Mouse (Mus musculus) mesoderm, embryonic 11.5 days (tissue): ENCODE data around the gene Emilin2.

Experiments
- DNase-seq: peaks from one replicate; pipeline ENCODE4 v3.0.0-alpha.2; 2012; ENCODE audit warnings: low read depth, low spot score

Emilin2 gene

GRCm38 (mm10) chr17:71300338-71300737 is 11.4 kb downstream of the Emilin2 start:
- DNase-seq, result no peak

GRCm38 (mm10) chr17:71299879-71300278 is 11.9 kb downstream of the Emilin2 start:
- DNase-seq, result no peak

GRCm38 (mm10) chr17:71294570-71294969 is 17.2 kb downstream of the Emilin2 start:
- DNase-seq, result no peak

- no peak for DNase-seq
Measured at GRCm38 (mm10) chr17:71292897-71293296, 18.9 kb downstream of the Emilin2 start.

- DNase-seq, result no peak
Measured at GRCm38 (mm10) chr17:71291897-71292420, 19.8 kb downstream of the Emilin2 start.

- no peak for DNase-seq
Measured at GRCm38 (mm10) chr17:71290486-71291410, 21.0 kb downstream of the Emilin2 start.

- DNase-seq, result no peak
Measured at GRCm38 (mm10) chr17:71289572-71290176, 22.1 kb downstream of the Emilin2 start.

- DNase-seq, result no peak
Measured at GRCm38 (mm10) chr17:71288808-71289548, 22.8 kb downstream of the Emilin2 start.

GRCm38 (mm10) chr17:71288145-71288758 is 23.5 kb downstream of the Emilin2 start:
- no peak for DNase-seq

GRCm38 (mm10) chr17:71287586-71287985 is 24.2 kb downstream of the Emilin2 start:
- DNase-seq, result no peak

GRCm38 (mm10) chr17:71285929-71286328 is 25.8 kb downstream of the Emilin2 start:
- no peak for DNase-seq

GRCm38 (mm10) chr17:71284890-71285289 is 26.9 kb downstream of the Emilin2 start:
- DNase-seq, result peak; percentile 15

GRCm38 (mm10) chr17:71283237-71283636 is 28.5 kb downstream of the Emilin2 start:
- no peak for DNase-seq

- no peak for DNase-seq
Measured at GRCm38 (mm10) chr17:71282716-71283115, 29.1 kb downstream of the Emilin2 start.

- DNase-seq, result no peak
Measured at GRCm38 (mm10) chr17:71277701-71278491, 33.9 kb downstream of the Emilin2 start.

- no peak for DNase-seq
Measured at GRCm38 (mm10) chr17:71276771-71277170, 35.0 kb downstream of the Emilin2 start.

- no peak for DNase-seq
Measured at GRCm38 (mm10) chr17:71273901-71274300, 37.9 kb downstream of the Emilin2 start.

GRCm38 (mm10) chr17:71268599-71268998 is 43.2 kb downstream of the Emilin2 start:
- DNase-seq, result no peak

GRCm38 (mm10) chr17:71268152-71268551 is 43.6 kb downstream of the Emilin2 start:
- DNase-seq, result no peak

- DNase-seq, result no peak
Measured at GRCm38 (mm10) chr17:71267374-71267773, 44.4 kb downstream of the Emilin2 start.
